Mouse (Mus musculus) neural tube, embryonic 12.5 days (tissue): ENCODE results near the gene Klrb1a. TPM values are rescaled to one million over a fixed set of nuclear protein-coding genes. Genes with fewer than 3 reads are reported as not detected.

Experiments
- ATAC-seq: fragments of 200-750 bp; cut with Nextera tagmentation; 2 replicates; pipeline ENCODE4 v1.8.0; 2017; ENCODE audit warnings: low read depth, mild to moderate bottlenecking, moderate TSS enrichment, moderate library complexity; ENCODE audit not compliant: low FRiP score
- H3K27ac ChIP-seq: fragments of 300-500 bp; sonication (generic); 2 replicates; pipeline ENCODE4 v1.5.1; 2016
- H3K27me3 ChIP-seq: fragments of 300-500 bp; sonication (generic); replicated peaks from 2 replicates; pipeline ENCODE4 v1.6.1; 2016; ENCODE audit warnings: mild to moderate bottlenecking
- H3K36me3 ChIP-seq: fragments of 300-500 bp; sonication (generic); 2 replicates; pipeline ENCODE4 v1.6.1; 2016; ENCODE audit warnings: mild to moderate bottlenecking
- H3K4me1 ChIP-seq: fragments of 300-500 bp; sonication (generic); 2 replicates; pipeline ENCODE4 v1.6.1; 2016
- H3K4me2 ChIP-seq: fragments of 300-500 bp; sonication (generic); replicated peaks from 2 replicates; pipeline ENCODE4 v1.6.1; 2016; ENCODE audit warnings: mild to moderate bottlenecking
- H3K4me3 ChIP-seq: fragments of 300-500 bp; sonication (generic); 2 replicates; pipeline ENCODE4 v1.5.1; 2016
- H3K9ac ChIP-seq: fragments of 300-500 bp; sonication (generic); 2 replicates; pipeline ENCODE4 v1.6.1; 2016; ENCODE audit warnings: mild to moderate bottlenecking
- H3K9me3 ChIP-seq: fragments of 300-500 bp; sonication (generic); 2 replicates; pipeline ENCODE4 v1.6.1; 2016; ENCODE audit warnings: mild to moderate bottlenecking
- WGBS: fragments of 180-500 bp; shearing (Covaris S2); methylation state at CpG from one replicate; pipeline ENCODE4 v1.1.7; 2016; 5-methylcytosine and 5-hydroxymethylcytosine counted together
- polyA plus RNA-seq: library from polyadenylated mRNA; unstranded; fragments of >200 nt; fragmentation: Nextera tagmentation; extraction: Ambion mirVana; gene quantifications from 2 replicates; pipeline ENCODE4 v1.2.1, GENCODE M21; 2016

Gene Klrb1a
- polyA plus RNA-seq, 1 experiment from 2014 or later, result not detected

DNA sequence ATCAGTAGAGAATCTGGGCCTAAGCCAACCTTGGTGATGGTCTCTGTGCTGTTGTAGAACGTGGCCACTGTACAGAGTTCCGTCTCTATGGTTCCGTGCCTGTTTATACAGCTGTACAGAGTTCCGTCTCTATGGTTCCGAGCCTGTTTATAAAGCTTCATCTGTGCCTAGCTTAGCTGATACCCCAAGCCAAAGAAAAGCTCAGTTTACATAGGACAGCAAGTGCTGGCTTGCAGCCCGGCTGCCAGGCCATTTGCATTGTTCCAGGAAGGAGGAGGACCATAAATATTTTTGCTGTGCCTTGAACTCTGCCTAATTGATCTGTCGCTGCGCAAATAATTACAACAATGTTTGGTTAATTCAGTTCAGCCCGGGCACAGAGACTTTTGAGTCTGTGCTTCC, 26.2 kb downstream of the Klrb1a start:
- WGBS, result 13% methylated on average over 9 of the region's 9 CpGs
- Histone ChIP-seq H3K27me3 (no peaks in the 10 kb centered on the region), H3K4me1 (peaks cover 3% of the 10 kb centered on the region; the same call in 1 of the 2 replicates), H3K9ac (no peak overlapping the region), H3K4me3 (no peak overlapping the region), H3K9me3 (no peaks in the 10 kb centered on the region), H3K36me3 (no peaks in the 10 kb centered on the region), H3K4me2 (peak overlapping the region; percentile 48), H3K27ac (no peak overlapping the region)
- ATAC-seq, result peak; percentile 95

DNA sequence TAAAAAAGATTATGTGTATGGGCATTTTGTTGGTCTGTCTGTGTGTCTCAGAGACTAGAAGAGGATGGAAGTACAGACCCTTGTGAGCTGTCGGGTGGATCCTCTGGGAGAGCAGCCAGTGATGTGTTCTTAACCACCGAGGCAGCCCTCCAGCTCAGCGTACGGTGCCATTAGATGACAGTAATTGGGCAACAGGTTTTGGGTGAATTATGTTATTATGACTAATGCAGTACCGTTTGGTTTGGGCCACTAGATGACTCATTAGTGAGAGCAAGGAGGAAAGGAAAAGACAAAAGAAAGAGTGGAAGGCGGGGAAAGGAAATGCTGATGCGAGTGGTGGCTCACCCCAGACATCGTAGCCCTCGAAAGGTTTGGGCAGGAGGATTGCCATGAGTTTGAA, 28.7 kb downstream of the Klrb1a start:
- H3K9me3 ChIP-seq, result no peaks in the 10 kb centered on the region
- no peak overlapping the region for H3K4me3 ChIP-seq
- H3K36me3 ChIP-seq, result no peaks in the 10 kb centered on the region
- H3K9ac ChIP-seq, result no peak overlapping the region
- 89% methylated on average over 9 of the region's 9 CpGs for whole genome bisulfite sequencing
- no peak overlapping the region for H3K4me2 ChIP-seq
- H3K27me3 ChIP-seq, result no peaks in the 10 kb centered on the region
- no peak for ATAC-seq
- no peak overlapping the region for H3K27ac ChIP-seq
- H3K4me1 ChIP-seq, result peaks cover 3% of the 10 kb centered on the region; the same call in 1 of the 2 replicates

DNA sequence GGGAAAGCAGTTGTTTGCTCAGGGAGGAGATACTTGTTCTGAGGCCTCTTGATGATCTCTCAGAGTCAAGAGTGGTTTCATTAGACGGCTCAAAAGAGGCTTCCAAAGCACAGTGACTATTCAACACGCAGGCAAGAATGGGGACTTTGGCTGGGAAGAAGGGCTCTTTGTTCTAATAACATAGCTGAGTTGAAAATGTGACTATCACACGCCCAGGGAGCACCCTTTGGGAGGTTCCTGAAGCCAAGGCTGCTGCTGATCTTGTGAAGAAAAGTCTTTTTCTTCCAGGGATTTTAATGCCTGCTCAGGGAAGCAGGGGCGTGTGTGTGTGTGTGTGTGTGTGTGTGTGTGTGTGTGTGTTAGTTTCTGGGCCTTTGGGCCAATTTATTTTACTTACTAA, 33.9 kb downstream of the Klrb1a start:
- Histone ChIP-seq H3K36me3 (no peaks in the 10 kb centered on the region), H3K9me3 (no peaks in the 10 kb centered on the region), H3K9ac (no peak overlapping the region), H3K27me3 (no peaks in the 10 kb centered on the region), H3K4me2 (no peak overlapping the region), H3K4me3 (no peak overlapping the region), H3K27ac (no peak overlapping the region), H3K4me1 (no peaks in the 10 kb centered on the region)
- 59% methylated on average over 4 of the region's 4 CpGs for WGBS
- no peak for ATAC-seq

DNA sequence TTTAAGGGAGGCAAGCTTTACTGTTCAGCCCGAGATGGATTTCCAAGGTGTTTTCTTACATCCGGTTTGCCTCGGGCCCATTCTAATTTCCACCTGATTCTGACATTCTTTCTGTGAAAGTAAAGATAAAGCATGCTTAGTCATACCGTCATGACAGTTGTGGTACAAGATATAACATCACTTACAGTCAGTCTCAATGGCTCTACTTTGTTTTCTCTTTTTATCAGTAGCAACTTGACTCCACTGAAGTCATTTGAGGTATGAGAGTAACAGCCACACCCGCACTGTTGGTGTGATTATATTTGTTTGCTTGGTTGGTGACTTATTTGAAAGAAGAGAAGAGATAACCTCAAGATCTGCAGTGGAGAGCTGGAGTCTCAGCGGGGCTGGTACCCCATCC, 35.7 kb downstream of the Klrb1a start:
- Histone ChIP-seq H3K27me3 (no peaks in the 10 kb centered on the region), H3K27ac (no peak overlapping the region), H3K36me3 (no peaks in the 10 kb centered on the region), H3K4me1 (no peaks in the 10 kb centered on the region), H3K9me3 (no peaks in the 10 kb centered on the region), H3K4me3 (no peak overlapping the region), H3K4me2 (no peak overlapping the region), H3K9ac (no peak overlapping the region)
- 88% methylated on average over 6 of the region's 6 CpGs for WGBS
- no peak for ATAC-seq

DNA sequence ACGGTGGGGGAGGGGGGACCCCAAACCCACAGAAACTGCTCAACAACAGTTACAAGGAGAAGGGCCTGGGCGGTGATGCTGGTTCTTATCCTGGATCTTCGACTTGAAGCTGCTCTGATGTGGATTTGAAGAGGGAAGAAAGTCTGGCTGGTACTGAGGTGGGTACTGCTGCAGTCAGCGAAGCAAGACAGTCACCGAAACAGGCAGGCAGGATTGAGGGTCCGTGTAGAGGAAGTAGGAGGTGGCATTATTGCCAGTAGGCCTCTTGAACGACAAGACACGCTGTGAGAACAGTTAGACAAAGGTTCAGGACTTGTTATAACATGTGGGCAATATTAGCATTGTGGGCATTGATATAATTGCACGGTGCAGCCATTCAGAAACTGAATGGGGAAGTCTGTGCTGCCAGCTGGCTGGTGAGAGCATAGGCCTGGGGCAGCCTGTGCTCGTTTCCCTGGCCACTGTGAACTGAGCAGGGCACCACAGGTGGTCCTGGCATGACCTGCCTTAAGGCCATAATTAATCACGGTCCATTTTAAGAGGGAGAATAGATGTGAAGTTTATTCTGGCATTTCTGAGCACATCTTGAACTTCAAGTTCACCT, 37.6 kb downstream of the Klrb1a start:
- Histone ChIP-seq H3K4me3 (no peak overlapping the region), H3K4me2 (no peak overlapping the region), H3K9me3 (no peaks in the 10 kb centered on the region), H3K27ac (no peak overlapping the region), H3K9ac (no peak overlapping the region), H3K36me3 (no peaks in the 10 kb centered on the region), H3K27me3 (no peaks in the 10 kb centered on the region), H3K4me1 (no peaks in the 10 kb centered on the region)
- ATAC-seq, result 0 out of 2 replicates have a peak, but pooled peaks have one; percentile 33
- WGBS, result 64% methylated on average over 11 of the region's 11 CpGs

DNA sequence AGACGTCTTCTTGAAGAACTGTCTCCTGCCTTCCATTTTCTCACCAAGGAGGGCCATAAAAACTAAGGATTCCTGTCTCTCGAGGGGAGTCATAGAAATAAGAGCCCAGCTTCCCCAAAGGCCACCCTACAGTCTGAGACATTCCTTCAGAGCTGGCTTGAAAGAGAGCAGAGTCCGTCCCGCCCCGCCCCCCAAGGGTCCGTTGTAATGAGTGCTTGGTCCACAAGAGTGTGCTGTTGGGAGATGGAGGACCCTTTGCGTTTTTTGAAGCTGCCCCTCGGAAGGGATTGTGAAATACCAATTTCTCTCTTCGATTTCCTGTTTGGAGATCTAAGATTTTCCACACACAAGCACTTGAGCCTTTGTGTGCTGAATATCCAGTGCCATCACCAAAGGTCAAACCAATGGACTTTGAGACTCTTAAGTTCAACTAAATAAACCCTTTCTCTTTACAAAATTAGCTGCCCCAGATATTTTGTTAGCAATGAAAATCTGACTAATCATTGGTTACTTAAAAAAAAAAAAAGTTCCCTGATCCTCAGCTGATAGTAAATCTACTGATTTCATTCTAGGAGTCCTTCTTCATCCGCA, 39.2 kb downstream of the Klrb1a start:
- Histone ChIP-seq H3K4me3 (no peak overlapping the region), H3K9me3 (no peaks in the 10 kb centered on the region), H3K9ac (no peak overlapping the region), H3K4me2 (no peak overlapping the region; the same call in 1 of the 2 replicates), H3K4me1 (no peaks in the 10 kb centered on the region), H3K27ac (no peak overlapping the region), H3K27me3 (no peaks in the 10 kb centered on the region), H3K36me3 (no peaks in the 10 kb centered on the region)
- 0 out of 2 replicates have a peak, but pooled peaks have one; percentile 44 for ATAC-seq
- 27% methylated on average over 10 of the region's 10 CpGs for WGBS

DNA sequence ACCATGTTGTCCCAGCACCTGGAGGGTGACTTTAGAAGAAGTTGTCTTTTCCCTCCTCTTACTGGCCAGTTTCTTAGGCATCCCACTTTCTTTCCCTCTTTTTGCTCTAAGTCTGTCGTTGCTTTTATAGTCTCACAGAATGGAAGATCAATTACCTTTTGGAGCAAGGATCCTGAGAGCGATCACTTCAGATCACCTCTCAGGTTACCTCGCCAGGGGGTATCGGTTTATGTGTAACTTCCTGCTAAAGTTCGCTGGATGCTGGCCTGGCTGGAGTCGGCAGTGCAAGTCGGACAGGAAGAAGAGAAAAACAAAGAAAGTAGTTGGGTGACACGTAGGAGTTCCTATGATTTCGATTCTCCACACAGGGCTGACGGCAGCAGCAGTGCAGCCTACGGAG, 41.8 kb downstream of the Klrb1a start, which contains the start of gene A2ml1:
TSS of gene A2ml1 (minus strand) at position 101 of the 400 bp plus-strand sequence.
- Histone ChIP-seq H3K4me1 (no peaks in the 10 kb centered on the region), H3K36me3 (no peaks in the 10 kb centered on the region), H3K4me2 (no peak within 1 kb of the TSS), H3K27ac (no peak within 1 kb of the TSS), H3K9me3 (no peaks in the 10 kb centered on the region), H3K4me3 (no peak within 1 kb of the TSS), H3K27me3 (no peaks in the 10 kb centered on the region), H3K9ac (no peak within 1 kb of the TSS)
- ATAC-seq, result no peak
- 76% methylated on average over 11 of the region's 11 CpGs for WGBS

DNA sequence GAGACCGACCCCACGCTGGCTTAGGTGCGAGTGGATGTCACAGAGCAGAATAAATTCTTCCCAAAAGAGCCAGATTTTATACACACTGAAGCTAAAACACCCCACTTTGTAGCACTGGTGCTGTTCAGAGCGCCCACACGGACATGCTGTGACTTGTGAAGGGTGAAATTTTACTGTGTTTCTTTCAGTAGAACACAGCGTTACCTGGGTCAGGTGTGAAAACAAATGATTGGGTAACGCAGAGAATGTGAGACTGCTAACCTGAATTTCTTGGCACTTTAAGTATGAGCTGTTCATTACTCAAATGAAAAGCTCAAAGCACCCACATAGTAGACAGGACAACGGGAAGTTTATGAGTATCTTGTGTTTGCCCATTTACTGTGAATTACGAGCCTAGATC, 46.0 kb downstream of the Klrb1a start:
- H3K9me3 ChIP-seq, result no peaks in the 10 kb centered on the region
- ATAC-seq, result no peak
- no peak overlapping the region for H3K9ac ChIP-seq
- H3K27me3 ChIP-seq, result no peaks in the 10 kb centered on the region
- H3K4me2 ChIP-seq, result no peak overlapping the region
- no peak overlapping the region for H3K4me3 ChIP-seq
- H3K4me1 ChIP-seq, result no peaks in the 10 kb centered on the region
- 86% methylated on average over 9 of the region's 9 CpGs for WGBS
- H3K27ac ChIP-seq, result no peak overlapping the region
- H3K36me3 ChIP-seq, result no peaks in the 10 kb centered on the region

DNA sequence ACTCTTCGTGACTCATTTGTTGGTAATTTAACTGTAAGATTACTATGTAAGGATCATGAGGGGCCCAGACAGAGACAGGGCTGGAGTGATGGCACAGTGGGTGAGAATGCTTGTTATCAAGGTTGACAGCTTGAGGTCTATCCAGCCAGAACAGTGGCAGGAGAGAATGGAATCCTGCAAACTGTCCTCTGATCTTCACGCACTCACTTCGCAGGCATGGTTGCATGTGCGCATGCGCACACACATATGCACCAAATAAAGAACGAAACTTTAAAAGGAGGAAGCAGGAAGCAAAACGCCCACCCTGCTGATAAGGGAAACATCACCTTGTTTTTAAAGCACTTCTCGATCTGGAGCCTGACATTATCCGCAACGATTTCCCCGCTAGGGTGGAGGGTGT, 56.7 kb downstream of the Klrb1a start:
- no peak overlapping the region for H3K27ac ChIP-seq
- no peaks in the 10 kb centered on the region for H3K9me3 ChIP-seq
- no peak overlapping the region for H3K4me3 ChIP-seq
- no peaks in the 10 kb centered on the region for H3K4me1 ChIP-seq
- ATAC-seq, result no peak
- H3K9ac ChIP-seq, result no peak overlapping the region
- no peak overlapping the region for H3K4me2 ChIP-seq
- no peaks in the 10 kb centered on the region for H3K36me3 ChIP-seq
- 93% methylated on average over 11 of the region's 11 CpGs for WGBS
- no peaks in the 10 kb centered on the region for H3K27me3 ChIP-seq

Other genes with a start within 250 kb of the Klrb1a start
- 0.17 and 0.34 TPM in 2 replicates for gene Tex52, start 248.1 kb downstream of the Klrb1a start, polyA plus RNA-seq
- gene Gm44596, start 248.0 kb downstream of the Klrb1a start, polyA plus RNA-seq, result not detected in 2 replicates
- gene Nrip2, start 224.2 kb downstream of the Klrb1a start, polyA plus RNA-seq, result 4.6 and 4.8 TPM in 2 replicates
- 38.6 and 38.8 TPM in 2 replicates for gene Itfg2, start 198.6 kb downstream of the Klrb1a start, polyA plus RNA-seq
- 404 and 410 TPM in 2 replicates for gene Fkbp4, start 184.9 kb downstream of the Klrb1a start, polyA plus RNA-seq
- not detected in 2 replicates for gene Pzp, start 96.8 kb downstream of the Klrb1a start, polyA plus RNA-seq
- not detected in 2 replicates for gene A2ml1, start 41.9 kb downstream of the Klrb1a start, polyA plus RNA-seq
- gene Clec2h, start 38.9 kb upstream of the Klrb1a start, polyA plus RNA-seq, result not detected in 2 replicates
- not detected in 2 replicates for gene Klrb1, start 99.5 kb upstream of the Klrb1a start, polyA plus RNA-seq
- 0.11 TPM in 1 of 2 replicates, not detected in the other for gene Klrb1c, start 165.7 kb upstream of the Klrb1a start, polyA plus RNA-seq
- gene Gm44511, start 202.8 kb upstream of the Klrb1a start, polyA plus RNA-seq, result not detected in 2 replicates
- not detected in 2 replicates for gene Klrb1b, start 202.8 kb upstream of the Klrb1a start, polyA plus RNA-seq